Mouse (Mus musculus) forebrain, embryonic 11.5 days (tissue): ENCODE results near the gene Zmiz1. TPM values are rescaled to one million over a fixed set of nuclear protein-coding genes. Genes with fewer than 3 reads are reported as not detected.

Experiments used
- ATAC-seq: fragments of 200-750 bp; cut with Nextera tagmentation; replicated peaks from 2 replicates; pipeline ENCODE4 v1.8.0; 2017; ENCODE audit warnings: moderate TSS enrichment; ENCODE audit not compliant: low FRiP score
- DNase-seq: peaks from one replicate; pipeline ENCODE4 v3.0.0-alpha.2; 2017; ENCODE audit warnings: low spot score
- H3K27ac ChIP-seq: fragments of 300-500 bp; sonication (generic); 2 replicates; pipeline ENCODE4 v1.5.1; 2014; ENCODE audit warnings: low read depth, low read length
- H3K27me3 ChIP-seq: fragments of 300-500 bp; sonication (generic); 2 replicates; pipeline ENCODE4 v1.6.1; 2014; ENCODE audit warnings: mild to moderate bottlenecking, low read length, mixed read lengths; ENCODE audit not compliant: control insufficient read depth, insufficient read depth
- H3K36me3 ChIP-seq: fragments of 300-500 bp; sonication (generic); 2 replicates; pipeline ENCODE4 v1.6.1; 2014; ENCODE audit warnings: mild to moderate bottlenecking, low read length, moderate library complexity, mixed read lengths; ENCODE audit not compliant: control insufficient read depth, insufficient read depth
- H3K4me1 ChIP-seq: fragments of 300-500 bp; sonication (generic); replicated peaks from 2 replicates; pipeline ENCODE4 v1.6.1; 2014; ENCODE audit warnings: low read length, mixed read lengths; ENCODE audit not compliant: control insufficient read depth, insufficient read depth
- H3K4me2 ChIP-seq: fragments of 300-500 bp; sonication (generic); 2 replicates; pipeline ENCODE4 v1.6.1; 2014; ENCODE audit warnings: low read depth, mild to moderate bottlenecking, low read length, moderate library complexity, mixed read lengths; ENCODE audit not compliant: severe bottlenecking
- H3K4me3 ChIP-seq: fragments of 300-500 bp; sonication (generic); 2 replicates; pipeline ENCODE4 v1.5.1; 2014; ENCODE audit warnings: low read depth, low read length
- H3K9ac ChIP-seq: fragments of 300-500 bp; sonication (generic); 2 replicates; pipeline ENCODE4 v1.6.1; 2014; ENCODE audit warnings: low read length
- H3K9me3 ChIP-seq: fragments of 300-500 bp; sonication (generic); 2 replicates; pipeline ENCODE4 v1.6.1; 2016; ENCODE audit warnings: low read length, mixed read lengths; ENCODE audit not compliant: control insufficient read depth
- WGBS: fragments of 180-500 bp; shearing (Covaris S2); extraction: QIAGEN DNeasy Blood & Tissue Kit; methylation state at CpG from one replicate; pipeline ENCODE4 v1.1.7; 2014; 5-methylcytosine and 5-hydroxymethylcytosine counted together
- polyA plus RNA-seq: library from polyadenylated mRNA; unstranded; fragments of >200 nt; fragmentation: Nextera tagmentation; extraction: Ambion mirVana; gene quantifications from 2 replicates; pipeline ENCODE4 v1.2.1, GENCODE M21; 2014

Zmiz1 gene
- polyA plus RNA-seq, 1 experiment from 2014 or later, result 71.2 TPM

GRCm38 (mm10) chr14:25574047-25574870 is 115.3 kb downstream of the Zmiz1 start:
- Histone ChIP-seq H3K36me3 (peaks cover 3% of the 10 kb centered on the region; the same call in 1 of the 2 replicates), H3K27me3 (no peaks in the 10 kb centered on the region), H3K4me3 (no peak overlapping the region), H3K9ac (no peak overlapping the region), H3K4me2 (no peak overlapping the region), H3K27ac (no peak overlapping the region), H3K4me1 (peaks cover 9% of the 10 kb centered on the region), H3K9me3 (no peaks in the 10 kb centered on the region)
- DNase-seq, result no peak
- no peak for ATAC-seq
- WGBS, result 40% methylated on average over 15 of the region's 16 CpGs

GRCm38 (mm10) chr14:25576642-25577041 is 117.7 kb downstream of the Zmiz1 start:
- peaks cover 16% of the 10 kb centered on the region for H3K4me1 ChIP-seq

GRCm38 (mm10) chr14:25577431-25577830 is 118.4 kb downstream of the Zmiz1 start:
- H3K36me3 ChIP-seq, result peaks cover 7% of the 10 kb centered on the region; the same call in 1 of the 2 replicates
- H3K9me3 ChIP-seq, result no peaks in the 10 kb centered on the region
- ATAC-seq (no peak), DNase-seq (no peak)
- no peak overlapping the region; the same call in 1 of the 2 replicates for H3K27ac ChIP-seq
- WGBS, result 53% methylated on average over 3 of the region's 3 CpGs
- H3K27me3 ChIP-seq, result no peaks in the 10 kb centered on the region
- H3K4me3 ChIP-seq, result no peak overlapping the region
- H3K9ac ChIP-seq, result no peak overlapping the region
- peaks cover 16% of the 10 kb centered on the region for H3K4me1 ChIP-seq
- H3K4me2 ChIP-seq, result no peak overlapping the region

More at GRCm38 (mm10) chr14:25576642-25577041, 117.7 kb downstream of the Zmiz1 start:
- Histone ChIP-seq H3K4me2 (no peak overlapping the region), H3K27me3 (no peaks in the 10 kb centered on the region), H3K27ac (no peak overlapping the region), H3K9me3 (no peaks in the 10 kb centered on the region), H3K36me3 (peaks cover 7% of the 10 kb centered on the region; the same call in 1 of the 2 replicates), H3K9ac (no peak overlapping the region; the same call in 1 of the 2 replicates), H3K4me3 (no peak overlapping the region)
- ATAC-seq (no peak), DNase-seq (no peak)
- 82% methylated on average over 3 of the region's 3 CpGs for WGBS

- Histone ChIP-seq H3K4me2 (no peak overlapping the region), H3K9ac (0 out of 2 replicates have a peak overlapping the region, but pooled peaks have one; percentile 32), H3K9me3 (no peaks in the 10 kb centered on the region), H3K36me3 (peaks cover 13% of the 10 kb centered on the region; the same call in 1 of the 2 replicates), H3K27ac (no peak overlapping the region), H3K4me3 (no peak overlapping the region), H3K4me1 (peaks cover 19% of the 10 kb centered on the region), H3K27me3 (no peaks in the 10 kb centered on the region)
- no peak for ATAC-seq
- 88% methylated on average over 7 of the region's 7 CpGs for WGBS
- no peak for DNase-seq
Measured at GRCm38 (mm10) chr14:25579597-25579996, 120.6 kb downstream of the Zmiz1 start.

GRCm38 (mm10) chr14:25580397-25580796 is 121.4 kb downstream of the Zmiz1 start:
- Histone ChIP-seq H3K4me1 (peaks cover 21% of the 10 kb centered on the region), H3K27me3 (no peaks in the 10 kb centered on the region), H3K4me2 (no peak overlapping the region), H3K36me3 (peaks cover 13% of the 10 kb centered on the region; the same call in 1 of the 2 replicates), H3K9ac (peak overlapping the region; percentile 14; the same call in 1 of the 2 replicates), H3K9me3 (no peaks in the 10 kb centered on the region), H3K27ac (0 out of 2 replicates have a peak overlapping the region, but pooled peaks have one; percentile 2), H3K4me3 (no peak overlapping the region)
- no peak for ATAC-seq
- WGBS, result 0% methylated on average over 1 of the region's 1 CpGs
- peak; percentile 49 for DNase-seq

GRCm38 (mm10) chr14:25582603-25583002 is 123.6 kb downstream of the Zmiz1 start:
- peaks cover 10% of the 10 kb centered on the region; the same call in 1 of the 2 replicates for H3K36me3 ChIP-seq
- H3K9ac ChIP-seq, result no peak overlapping the region
- WGBS, result 98% methylated on average over 6 of the region's 6 CpGs
- H3K27me3 ChIP-seq, result no peaks in the 10 kb centered on the region
- DNase-seq (no peak), ATAC-seq (no peak)
- H3K9me3 ChIP-seq, result no peaks in the 10 kb centered on the region
- no peak overlapping the region for H3K27ac ChIP-seq
- H3K4me1 ChIP-seq, result peaks cover 37% of the 10 kb centered on the region
- H3K4me3 ChIP-seq, result no peak overlapping the region
- H3K4me2 ChIP-seq, result no peak overlapping the region

GRCm38 (mm10) chr14:25583899-25584298 is 124.9 kb downstream of the Zmiz1 start:
- peak overlapping the region; percentile 97 for H3K27ac ChIP-seq
- WGBS, result 78% methylated on average over 10 of the region's 10 CpGs
- H3K9me3 ChIP-seq, result no peaks in the 10 kb centered on the region
- H3K4me2 ChIP-seq, result no peak overlapping the region
- no peak overlapping the region for H3K4me3 ChIP-seq
- DNase-seq, result no peak
- peaks cover 50% of the 10 kb centered on the region for H3K4me1 ChIP-seq
- ATAC-seq, result no peak
- peaks cover 10% of the 10 kb centered on the region; the same call in 1 of the 2 replicates for H3K36me3 ChIP-seq
- no peaks in the 10 kb centered on the region for H3K27me3 ChIP-seq
- H3K9ac ChIP-seq, result no peak overlapping the region

- Histone ChIP-seq H3K27me3 (no peaks in the 10 kb centered on the region), H3K9me3 (no peaks in the 10 kb centered on the region), H3K27ac (peak overlapping the region; percentile 97), H3K4me2 (peak overlapping the region; percentile 26; the same call in 1 of the 2 replicates), H3K36me3 (peaks cover 6% of the 10 kb centered on the region; the same call in 1 of the 2 replicates), H3K4me3 (no peak overlapping the region), H3K4me1 (peaks cover 58% of the 10 kb centered on the region), H3K9ac (peak overlapping the region; percentile 60)
- ATAC-seq (peak; percentile 87), DNase-seq (peak; percentile 93)
- WGBS, result 17% methylated on average over 21 of the region's 21 CpGs
Measured at GRCm38 (mm10) chr14:25585545-25586301, 126.7 kb downstream of the Zmiz1 start.
